Mouse (Mus musculus) ovary, adult 18-20 months (tissue): ENCODE results near the gene Ly6g6d.

Experiments used
- DNase-seq: peaks from one replicate; pipeline ENCODE4 v3.0.0; 2022; ENCODE audit warnings: low spot score, mixed read lengths

The Ly6g6d gene

DNA sequence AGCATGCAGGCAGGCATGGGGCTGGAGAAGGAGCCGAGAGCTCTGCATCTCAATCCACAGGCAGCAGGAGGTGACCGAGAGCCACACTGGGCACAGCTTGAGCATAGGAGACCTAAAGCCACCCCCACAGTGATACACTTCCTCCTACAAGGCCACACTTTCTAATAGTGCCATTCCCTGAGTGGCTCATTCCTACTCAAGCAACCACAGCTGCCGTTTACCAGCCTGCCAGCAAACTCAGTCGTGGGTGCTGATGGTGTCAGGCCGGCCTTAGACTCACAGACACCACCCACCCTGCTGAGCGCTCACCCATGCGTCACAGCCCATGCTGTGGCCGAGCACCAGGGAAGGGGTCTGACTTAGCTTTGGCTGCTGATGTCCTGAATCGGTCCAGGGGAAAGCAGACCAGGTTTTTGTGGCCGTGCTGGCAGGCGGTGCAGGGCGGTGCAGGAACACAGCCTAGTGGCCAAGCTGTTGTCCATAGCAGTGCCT, 19.3 kb upstream of the Ly6g6d start:
- no peak for DNase-seq

DNA sequence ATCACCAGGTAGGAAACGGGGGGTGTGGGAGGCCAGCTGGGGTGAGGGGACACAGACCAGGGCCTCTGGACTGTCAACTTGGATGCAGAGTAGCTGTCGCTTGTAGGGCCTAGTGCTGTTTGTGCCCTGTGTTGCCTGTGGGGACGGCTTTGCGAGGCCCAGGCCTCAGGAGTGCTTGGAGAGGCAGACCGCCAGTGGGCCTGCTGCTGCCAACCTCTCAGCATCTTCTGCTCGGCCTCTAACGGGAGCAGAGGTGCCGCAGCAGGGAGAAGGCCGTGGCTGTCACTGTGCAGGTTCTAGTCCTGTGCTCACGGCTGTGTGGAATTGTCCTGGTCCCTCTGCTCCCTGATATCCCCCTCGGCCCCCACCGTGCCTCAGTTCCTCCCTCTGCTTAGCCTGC, 18.7 kb upstream of the Ly6g6d start:
- DNase-seq: no peak

DNA sequence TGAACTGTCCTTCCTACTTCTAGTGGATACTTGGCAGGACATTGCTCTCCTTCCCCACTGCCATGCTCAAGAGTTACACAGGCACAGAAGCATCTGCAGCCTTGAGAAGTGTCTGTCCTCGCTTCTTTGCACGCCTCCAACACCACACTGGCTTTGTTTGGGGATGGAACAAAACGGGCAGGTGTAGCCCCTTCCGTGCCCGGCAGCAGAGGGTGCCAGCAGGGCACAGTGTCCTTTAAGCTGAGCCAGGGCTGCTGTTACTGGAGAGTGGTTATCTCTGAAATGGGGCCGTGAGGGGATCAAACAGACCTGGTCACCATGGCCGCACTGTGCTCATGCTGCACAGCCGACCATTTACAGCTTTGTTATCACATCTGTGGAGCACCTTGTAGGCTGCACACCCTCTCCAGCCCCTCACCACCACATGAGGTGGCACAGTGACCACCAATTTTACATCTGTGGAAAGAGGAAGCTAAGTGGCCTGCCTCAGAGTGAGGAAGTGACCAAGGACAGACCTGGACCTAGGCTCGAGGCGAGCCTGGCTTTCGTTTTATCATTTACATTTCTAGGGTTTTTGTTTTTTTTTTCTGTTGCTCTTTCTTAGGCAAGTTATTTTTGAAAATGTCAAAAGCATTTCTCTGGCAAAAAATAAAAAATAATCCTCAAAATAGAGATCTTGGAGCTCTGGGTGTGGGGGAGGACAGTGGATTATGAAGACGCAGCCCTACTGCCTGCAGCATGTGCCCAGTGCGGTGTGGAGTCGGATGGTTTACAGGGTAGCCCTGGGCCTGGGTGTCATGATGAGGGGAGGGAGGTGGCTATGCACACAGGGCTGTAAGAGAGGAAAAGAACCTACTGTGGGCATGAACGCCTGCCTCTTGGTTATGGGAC, 16.9 kb upstream of the Ly6g6d start:
- peak; percentile 51 for DNase-seq

DNA sequence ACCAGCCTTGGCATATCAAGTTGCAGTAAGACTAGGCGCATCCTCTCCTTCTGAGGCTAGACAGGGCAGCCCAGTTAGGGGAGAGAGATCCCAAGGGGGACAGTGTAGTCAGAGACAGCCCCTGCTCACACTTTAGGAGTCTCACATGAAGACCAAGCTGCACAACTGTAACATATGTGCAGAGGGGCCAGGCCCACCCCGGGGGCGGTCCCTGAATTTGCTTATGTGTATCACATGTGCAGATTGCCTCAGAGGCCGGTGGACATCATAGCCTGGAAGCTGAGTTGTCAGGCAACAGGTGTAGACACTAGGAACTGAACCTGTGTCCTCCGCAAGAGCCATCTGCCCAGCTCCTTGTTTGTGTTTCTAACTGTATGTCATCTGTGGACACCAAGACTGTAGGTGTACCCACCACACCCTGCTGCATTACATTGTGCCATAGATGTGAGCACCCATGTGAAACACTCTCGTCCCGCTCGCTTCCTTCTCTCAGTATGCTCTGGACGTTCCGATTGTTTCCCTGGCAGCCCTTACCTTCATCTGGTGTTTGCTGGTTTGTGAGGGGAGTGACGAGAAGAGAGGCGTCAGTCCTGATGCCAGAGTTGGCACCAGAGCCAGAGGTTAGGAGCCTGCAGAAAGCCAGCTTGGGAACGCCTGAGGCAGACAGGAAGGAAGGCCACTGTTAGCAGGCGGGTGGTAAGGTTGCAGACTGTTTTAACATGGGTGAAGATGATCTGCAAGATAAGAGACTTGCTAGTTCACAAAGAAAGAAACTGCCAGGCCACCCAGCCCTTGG, 14.7 kb upstream of the Ly6g6d start:
- DNase-seq: no peak

DNA sequence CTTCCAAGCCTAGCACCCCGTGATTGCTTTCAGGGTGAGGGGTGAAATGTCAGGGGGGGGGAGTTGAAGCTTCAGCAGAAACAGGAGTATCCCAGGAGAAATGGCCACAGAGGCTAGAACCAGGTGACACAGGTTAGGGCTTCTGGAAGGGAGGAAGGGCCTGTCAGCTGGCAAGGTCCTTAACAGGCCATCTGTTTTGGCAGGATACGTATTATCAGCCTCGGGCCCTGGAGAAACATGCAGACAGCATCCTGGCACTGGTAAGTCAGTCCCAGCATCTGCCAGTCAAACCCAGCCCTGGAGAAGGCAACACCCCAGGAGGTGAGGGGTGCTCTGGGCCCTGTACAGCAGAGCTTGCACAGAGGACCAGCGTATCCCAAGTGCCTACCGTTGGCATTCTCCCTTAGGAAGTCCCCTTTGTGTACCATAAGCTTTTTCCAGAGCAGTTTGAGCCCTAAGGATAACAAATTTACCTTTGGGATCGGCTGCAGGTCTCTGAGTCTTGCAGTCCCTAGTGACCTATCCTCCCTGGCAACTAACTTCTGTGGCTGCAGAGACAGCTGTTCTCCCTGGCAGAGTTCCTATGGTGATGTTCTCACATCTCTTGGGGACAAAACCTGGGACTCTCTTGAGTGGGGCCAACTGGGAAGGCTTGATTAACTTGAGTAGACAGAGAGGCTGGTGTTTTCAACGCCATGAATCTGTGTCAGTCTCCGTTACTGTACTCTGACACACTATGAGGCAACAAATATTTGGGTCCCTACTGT, 12.5 kb upstream of the Ly6g6d start:
- DNase-seq: no peak

DNA sequence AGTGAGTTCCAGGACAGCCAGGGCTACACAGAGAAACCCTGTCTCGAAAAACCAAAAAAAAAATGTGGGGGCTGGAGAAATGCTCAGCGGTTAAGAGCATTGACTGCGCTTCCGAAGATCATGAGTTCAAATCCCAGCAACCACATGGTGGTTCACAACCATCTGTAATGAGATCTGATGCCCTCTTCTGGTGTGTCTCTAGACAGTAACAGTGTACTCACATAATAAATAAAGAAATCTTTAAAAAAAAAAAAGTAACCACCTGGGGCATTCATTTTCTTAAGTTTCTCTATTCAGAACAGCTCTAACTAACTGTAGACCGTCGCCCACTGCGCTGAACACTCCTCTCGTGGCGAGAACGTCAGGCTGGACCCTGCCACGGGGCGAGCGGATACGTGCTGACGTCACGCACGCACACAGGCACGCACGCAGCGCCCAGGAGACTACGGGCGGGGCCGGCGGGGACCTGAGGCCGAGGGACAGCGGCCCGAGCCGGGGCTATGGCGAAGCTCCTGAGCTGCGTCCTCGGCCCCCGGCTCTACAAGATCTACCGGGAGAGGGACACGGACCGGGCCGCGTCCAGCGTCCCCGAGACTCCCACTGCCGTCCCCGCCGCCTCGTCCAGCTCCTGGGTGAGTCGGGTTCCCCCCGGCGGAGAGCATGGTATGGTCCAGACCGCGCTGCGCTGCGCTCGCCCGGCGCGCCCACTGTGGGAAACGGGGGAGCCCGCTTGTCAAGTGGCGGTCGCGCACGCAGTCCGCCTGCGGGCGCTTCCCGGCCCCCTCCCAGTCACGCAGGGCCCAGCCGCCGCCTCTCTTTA, 11.2 kb upstream of the Ly6g6d start, which contains the start of gene Abhd16a:
TSS of gene Abhd16a (plus strand) at position 439 of the 820 bp plus-strand sequence.
- DNase-seq: peak; percentile 89

DNA sequence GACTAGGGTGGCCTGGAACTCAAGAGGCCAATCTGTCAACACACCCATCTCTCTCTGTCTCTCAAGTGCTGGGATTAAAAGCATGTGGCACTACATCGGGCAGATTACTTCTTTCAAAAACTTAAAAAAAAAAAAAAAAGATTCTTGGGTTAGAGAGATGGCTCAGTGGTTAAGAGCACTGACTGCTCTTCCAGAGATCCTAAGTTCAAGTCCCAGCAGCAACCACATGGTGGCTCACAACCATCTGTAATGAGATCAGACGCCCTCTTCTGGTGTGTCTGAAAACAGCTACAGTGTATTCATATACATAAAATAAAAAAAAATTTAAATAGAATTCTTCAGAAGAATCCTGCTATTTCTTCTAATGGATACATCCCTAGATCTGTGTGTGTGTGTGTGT, 10.3 kb upstream of the Ly6g6d start:
- no peak for DNase-seq

DNA sequence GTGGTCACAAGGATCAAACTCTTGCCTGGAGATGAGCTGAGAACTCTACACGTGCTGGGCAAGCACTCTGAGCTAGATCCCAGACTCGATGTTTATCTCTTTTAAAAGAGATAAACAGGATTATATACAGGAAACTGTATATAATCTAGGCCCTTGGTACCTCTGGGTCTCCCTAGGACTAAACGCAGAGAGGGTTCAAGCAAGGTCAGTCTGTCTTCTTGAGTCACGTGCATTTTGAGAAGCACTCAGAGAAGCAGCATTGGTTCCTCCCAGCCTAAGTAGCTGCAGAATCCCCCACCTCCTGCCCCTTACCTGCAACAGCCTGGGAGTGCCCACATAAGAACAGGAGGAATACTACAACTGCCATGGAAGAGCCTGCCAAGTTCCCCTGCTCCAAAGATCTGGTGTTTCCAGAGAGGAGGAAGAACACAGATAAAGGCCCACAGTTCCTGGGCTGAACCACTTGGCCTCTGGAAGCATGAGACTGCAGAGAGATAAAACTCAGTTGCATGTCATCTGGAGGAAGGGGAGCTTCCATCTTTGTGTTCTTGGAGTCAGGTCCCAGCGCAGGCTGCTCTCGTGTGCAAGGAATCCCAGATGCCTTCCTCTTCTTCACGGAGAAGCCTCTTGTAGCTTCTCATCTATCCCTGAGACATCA, 7.5 kb upstream of the Ly6g6d start, which contains the start of gene Ly6g6f:
TSS of gene Ly6g6f (minus strand) at position 403 of the 658 bp plus-strand sequence.
- DNase-seq: no peak

DNA sequence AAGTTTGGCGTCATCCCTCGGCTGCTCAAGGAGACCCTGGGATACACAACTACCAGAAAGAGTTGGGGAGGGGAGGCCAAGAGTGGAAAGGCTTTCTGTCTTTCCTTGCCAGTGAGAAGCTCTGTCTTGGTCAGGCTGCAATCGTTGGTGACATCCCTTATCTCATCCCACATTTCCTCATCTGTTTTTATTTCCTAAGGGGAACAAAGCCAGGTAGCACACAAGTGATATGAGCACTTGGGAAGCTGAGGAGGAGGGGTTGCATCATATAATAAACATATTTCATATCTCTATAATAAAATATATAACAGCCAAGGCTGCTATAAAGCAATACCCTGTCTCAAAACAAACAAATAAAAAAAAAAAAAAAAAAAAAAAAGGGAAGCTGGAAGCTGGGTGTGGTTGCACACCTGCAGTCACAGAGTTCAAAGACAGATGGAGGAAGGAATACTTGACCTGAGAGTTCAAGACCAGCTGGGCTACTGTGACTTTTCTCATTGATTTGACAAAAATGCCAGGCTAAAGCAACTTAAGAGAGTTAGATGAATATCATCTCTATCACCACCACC, 6.1 kb upstream of the Ly6g6d start:
- DNase-seq: no peak

DNA sequence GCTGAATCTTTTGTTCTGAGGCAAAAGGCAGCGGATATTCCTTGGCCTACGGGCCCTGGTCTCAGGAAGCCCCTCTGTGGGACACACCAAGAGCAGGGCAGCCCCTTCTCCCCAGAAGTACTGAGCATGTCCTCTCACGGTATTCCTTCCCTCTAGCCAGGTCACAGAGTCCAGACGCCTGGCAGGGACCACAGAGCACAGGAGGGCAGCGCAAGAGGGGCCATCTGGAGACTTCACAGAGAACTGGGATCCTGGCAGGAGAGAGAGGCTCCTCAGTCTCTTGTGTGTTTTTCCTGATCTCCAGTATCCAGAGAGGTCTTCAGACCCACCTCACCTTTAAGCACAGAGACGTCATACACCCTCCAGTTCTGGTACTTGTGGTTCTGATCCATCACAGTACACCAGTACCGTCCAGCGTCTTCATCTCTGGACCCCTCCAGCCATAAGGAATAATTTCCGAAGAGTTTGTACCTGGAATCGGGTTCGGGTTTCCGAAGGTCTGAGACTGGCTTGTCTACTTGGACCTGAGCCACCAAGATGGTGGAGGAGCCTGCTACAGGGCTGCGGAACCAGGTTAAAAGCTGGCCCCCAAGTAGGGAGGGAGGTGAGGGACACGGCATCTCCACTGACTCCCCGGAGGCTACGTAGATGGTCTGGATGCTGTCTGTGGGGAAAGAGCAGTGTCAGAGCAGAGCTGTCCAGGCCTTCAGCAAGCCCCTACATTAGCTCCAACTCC, 5.1 kb upstream of the Ly6g6d start:
- DNase-seq: no peak

DNA sequence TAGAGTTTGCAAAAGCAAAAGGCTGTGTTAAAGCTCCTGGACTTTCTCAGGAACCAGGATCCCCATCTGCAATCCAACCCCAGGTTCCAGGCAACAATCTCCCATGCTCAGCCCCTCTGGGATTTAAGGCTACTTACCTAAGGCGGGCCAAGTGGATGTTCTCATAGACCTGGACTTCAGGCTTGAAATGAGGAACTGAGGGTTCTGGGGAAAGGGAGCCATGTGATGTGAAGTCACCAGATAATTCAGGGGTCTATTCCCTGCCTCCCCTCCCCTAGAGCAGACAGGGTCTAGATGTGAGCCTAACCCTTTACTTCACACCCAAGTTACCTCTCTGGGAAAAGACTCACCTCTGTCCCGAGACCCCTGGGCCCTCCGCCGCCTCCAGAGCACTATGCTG, 2.8 kb upstream of the Ly6g6d start:
- no peak for DNase-seq

DNA sequence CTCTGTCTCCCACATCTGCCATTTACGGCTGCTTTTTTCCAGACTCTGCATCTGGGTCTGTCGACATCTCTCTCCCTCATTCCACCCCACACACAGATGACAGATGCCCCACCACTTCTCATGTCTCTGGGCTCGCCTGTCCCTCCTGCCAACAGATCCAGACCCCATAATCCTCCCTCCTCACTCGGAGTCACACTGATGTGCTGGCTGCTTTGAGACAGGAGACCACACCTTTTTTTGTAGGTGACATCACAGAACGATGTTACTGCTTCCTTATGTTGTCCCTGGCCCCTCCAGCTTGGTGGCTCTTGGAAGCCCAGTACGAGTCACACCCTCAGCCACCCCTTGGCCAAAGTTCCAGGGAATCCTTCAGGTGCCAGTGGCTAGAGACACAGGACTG, 2.4 kb upstream of the Ly6g6d start:
- DNase-seq: no peak

DNA sequence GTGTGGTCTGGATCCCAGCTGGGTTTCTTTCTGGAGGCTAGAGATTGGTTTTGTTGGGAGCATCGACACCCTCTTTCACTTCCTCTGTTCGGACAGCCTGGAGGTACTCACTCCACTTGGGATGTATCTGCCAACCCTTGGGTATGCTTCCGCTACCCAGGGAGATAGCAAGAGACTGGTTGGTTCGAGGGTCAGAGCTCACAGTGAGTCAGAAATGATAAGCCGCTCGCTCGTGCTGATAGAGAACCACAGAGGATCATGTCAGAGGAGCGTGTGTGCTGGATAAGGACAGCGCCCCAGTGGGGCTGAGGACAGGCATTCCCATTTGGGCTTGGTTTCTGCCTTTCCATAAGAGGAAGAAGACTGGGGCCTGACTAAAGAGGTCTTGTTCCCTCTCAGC, 1.9 kb upstream of the Ly6g6d start:
- DNase-seq: peak; percentile 38

DNA sequence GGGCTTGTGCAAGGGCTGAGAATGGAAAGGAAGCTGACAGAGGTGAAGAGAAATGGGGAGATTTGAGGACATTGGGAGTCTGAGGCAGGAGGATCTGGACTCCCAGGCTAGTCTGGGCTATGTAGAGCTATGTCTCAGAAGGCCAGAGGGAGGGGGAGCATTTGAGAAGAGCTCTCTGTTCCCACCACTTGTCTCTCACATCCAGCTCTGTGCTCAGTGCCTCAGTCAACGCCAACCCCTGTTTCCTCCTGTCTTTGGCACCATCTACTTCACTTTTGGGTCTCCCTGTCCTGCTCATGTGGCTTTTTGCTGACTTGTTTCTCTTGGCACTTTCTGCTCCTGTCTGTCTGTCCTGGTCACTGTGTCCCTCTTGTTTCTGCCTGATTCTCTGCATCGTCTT, 580 bp downstream of the Ly6g6d start:
- no peak for DNase-seq

DNA sequence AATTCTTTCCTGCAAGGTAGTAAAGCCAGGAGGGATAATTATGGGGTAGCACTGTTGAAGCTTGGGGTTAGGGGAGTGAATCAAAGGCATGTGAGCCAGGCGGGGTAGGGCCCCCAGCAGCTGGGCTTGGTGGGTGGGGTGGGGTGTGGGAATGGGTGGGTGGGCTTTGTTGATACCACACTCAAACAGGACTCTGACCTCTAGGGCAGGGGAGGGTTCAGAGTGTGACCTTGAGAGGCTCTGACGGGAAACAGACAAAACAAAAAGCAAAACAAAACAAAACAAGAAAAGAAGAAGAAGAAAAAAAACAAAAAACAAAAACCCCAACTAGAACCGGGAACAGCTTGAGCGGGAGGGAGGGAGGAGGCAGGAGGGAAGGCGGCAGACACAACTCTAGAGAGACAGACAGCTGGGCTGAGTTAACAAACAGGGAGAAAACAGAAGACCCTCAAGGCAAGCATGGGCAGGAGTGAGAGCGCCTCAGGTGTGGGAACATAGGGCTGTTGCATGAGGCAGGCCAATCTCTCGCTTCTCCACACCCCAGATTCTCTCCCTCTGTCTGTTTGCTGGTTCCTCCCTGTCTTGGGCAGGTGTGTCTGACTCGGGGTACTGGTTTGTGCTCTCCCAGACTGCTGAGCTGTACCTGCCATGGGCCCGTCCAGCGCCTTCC, 1.2 kb downstream of the Ly6g6d start, which contains the start of gene Ly6g6e:
TSS of gene Ly6g6e (plus strand) at position 396 of the 670 bp plus-strand sequence.
- DNase-seq: no peak

DNA sequence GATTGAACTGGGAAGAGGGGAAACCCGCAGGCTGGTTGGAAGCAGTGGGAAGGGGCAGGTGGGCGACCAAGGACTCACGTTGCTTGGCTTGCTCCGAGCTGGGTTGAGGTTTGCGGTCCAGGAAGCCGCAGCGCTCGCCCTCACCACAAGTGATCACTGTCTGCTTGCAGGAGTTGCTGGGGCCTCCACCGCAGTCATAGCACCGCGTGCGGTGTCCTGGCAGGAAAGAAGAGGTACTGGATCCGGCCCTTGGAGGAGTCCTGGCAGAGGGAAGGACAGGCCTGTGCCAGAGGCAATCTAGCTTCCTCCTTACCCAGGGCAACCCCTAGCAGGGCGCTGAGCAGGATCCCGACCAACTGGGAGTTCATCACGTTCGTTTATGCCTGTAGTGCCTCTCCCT, 3.8 kb downstream of the Ly6g6d start:
- no peak for DNase-seq

DNA sequence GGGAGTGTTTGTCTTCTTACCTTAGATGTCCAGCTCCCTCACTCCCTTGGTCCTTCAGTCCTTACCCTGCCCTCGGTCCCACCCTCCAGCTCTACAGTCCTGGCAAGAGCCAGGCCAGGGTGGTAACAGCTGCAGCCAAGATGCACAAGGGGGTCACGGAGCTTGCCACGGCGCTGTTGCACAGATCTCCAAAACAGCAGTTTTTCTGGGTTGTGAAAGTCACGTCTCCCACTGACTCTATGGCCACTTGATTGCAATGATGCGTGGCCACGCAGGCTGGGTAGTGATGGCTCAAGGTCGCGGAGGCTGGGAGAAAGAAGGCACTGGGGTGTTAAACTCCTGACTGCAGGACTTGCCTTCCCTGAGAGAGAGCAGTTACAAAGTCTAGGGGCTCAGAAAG, 6.4 kb downstream of the Ly6g6d start:
- no peak for DNase-seq

DNA sequence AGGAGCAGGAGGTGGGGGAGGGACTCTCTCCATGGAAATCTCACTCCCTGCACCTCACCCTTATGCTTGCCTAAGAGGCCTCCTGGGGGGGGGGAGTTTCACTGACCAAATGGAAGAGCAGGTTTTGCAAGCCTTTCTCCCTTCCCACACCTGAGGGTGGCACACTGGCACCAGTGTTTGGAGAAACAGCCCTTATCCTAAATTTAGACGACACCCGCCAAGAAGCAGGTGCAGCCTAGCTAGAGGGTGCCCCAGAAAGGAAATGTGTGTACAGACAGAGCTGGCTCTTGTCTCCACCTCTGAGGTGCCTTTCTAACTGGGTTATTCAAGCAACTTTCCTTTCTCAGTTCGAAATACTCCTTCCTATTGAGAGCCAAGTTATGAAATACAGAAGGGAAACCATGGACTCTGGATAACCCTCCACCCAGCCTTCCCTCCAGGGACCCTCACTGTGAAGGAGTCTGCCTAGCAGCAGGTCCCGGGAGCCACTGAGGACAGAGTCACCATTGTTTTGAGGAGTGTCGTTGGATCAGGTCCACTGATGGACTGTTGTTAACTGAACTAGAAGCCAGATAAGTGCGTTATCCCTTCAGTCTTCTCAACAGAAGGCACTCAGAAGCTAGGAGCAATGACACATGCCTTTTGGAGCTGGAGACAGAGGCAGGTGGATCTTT, 7.2 kb downstream of the Ly6g6d start:
- DNase-seq: no peak
